Mouse (Mus musculus): Measurements from ENCODE around the gene Plcl1. TPM values are rescaled to one million over a fixed set of nuclear protein-coding genes. Genes with fewer than 3 reads are reported as not detected.

Gene Plcl1
- polyA plus RNA-seq, 1 experiment from 2014 or later: 1.1 TPM

- Histone ChIP-seq H3K36me3 (ENCODE audit: control insufficient read depth, insufficient read depth, low read length) (no peaks in the 10 kb centered on the region), H3K9ac (ENCODE audit: low read length) (no peak overlapping the region), H3K27me3 (ENCODE audit: control insufficient read depth, insufficient read depth, low read length) (no peaks in the 10 kb centered on the region), H3K4me3 (ENCODE audit: low read depth, low read length) (no peak overlapping the region), H3K4me2 (ENCODE audit: low read depth, severe bottlenecking) (no peak overlapping the region), H3K4me1 (ENCODE audit: control insufficient read depth, insufficient read depth, low read length) (no peaks in the 10 kb centered on the region), H3K9me3 (ENCODE audit: control insufficient read depth, low read length) (no peaks in the 10 kb centered on the region), H3K27ac (replicated peaks; ENCODE audit: low read depth, low read length) (no peak overlapping the region)
- 79% methylated on average over 3 of the region's 3 CpGs for WGBS
- ATAC-seq (ENCODE audit: insufficient number of reproducible peaks, low FRiP score, low TSS enrichment, low read depth): no peak
- DNase-seq (ENCODE audit: low spot score): no peak
Measured at GRCm38 (mm10) chr1:55699393-55699970, 293.8 kb downstream of the Plcl1 start.

GRCm38 (mm10) chr1:55700016-55700415, 294.3 kb downstream of the Plcl1 start:
- DNase-seq (ENCODE audit: low spot score): no peak
- Histone ChIP-seq H3K9me3 (ENCODE audit: control insufficient read depth, low read length) (no peaks in the 10 kb centered on the region), H3K4me2 (ENCODE audit: low read depth, severe bottlenecking) (no peak overlapping the region), H3K4me1 (ENCODE audit: control insufficient read depth, insufficient read depth, low read length) (no peaks in the 10 kb centered on the region), H3K9ac (ENCODE audit: low read length) (no peak overlapping the region), H3K4me3 (ENCODE audit: low read depth, low read length) (no peak overlapping the region), H3K36me3 (ENCODE audit: control insufficient read depth, insufficient read depth, low read length) (no peaks in the 10 kb centered on the region), H3K27me3 (ENCODE audit: control insufficient read depth, insufficient read depth, low read length) (no peaks in the 10 kb centered on the region), H3K27ac (replicated peaks; ENCODE audit: low read depth, low read length) (no peak overlapping the region)
- whole genome bisulfite sequencing: 95% methylated on average over 1 of the region's 1 CpGs
- no peak for ATAC-seq (ENCODE audit: insufficient number of reproducible peaks, low FRiP score, low TSS enrichment, low read depth)

- H3K36me3 ChIP-seq (ENCODE audit: control insufficient read depth, insufficient read depth, low read length): no peaks in the 10 kb centered on the region
- H3K9me3 ChIP-seq (ENCODE audit: control insufficient read depth, low read length): no peaks in the 10 kb centered on the region
- no peak overlapping the region for H3K27ac ChIP-seq (replicated peaks; ENCODE audit: low read depth, low read length)
- no peak overlapping the region for H3K4me3 ChIP-seq (ENCODE audit: low read depth, low read length)
- WGBS: 77% methylated on average over 6 of the region's 6 CpGs
- H3K4me1 ChIP-seq (ENCODE audit: control insufficient read depth, insufficient read depth, low read length): no peaks in the 10 kb centered on the region
- H3K27me3 ChIP-seq (ENCODE audit: control insufficient read depth, insufficient read depth, low read length): no peaks in the 10 kb centered on the region
- H3K9ac ChIP-seq (ENCODE audit: low read length): no peak overlapping the region
- no peak for DNase-seq (ENCODE audit: low spot score)
- H3K4me2 ChIP-seq (ENCODE audit: low read depth, severe bottlenecking): no peak overlapping the region
- no peak for ATAC-seq (ENCODE audit: insufficient number of reproducible peaks, low FRiP score, low TSS enrichment, low read depth)
Measured at GRCm38 (mm10) chr1:55700726-55701125, 295.0 kb downstream of the Plcl1 start.

- Histone ChIP-seq H3K4me3 (ENCODE audit: low read depth, low read length) (no peak overlapping the region), H3K27ac (replicated peaks; ENCODE audit: low read depth, low read length) (no peak overlapping the region), H3K9me3 (ENCODE audit: control insufficient read depth, low read length) (no peaks in the 10 kb centered on the region), H3K9ac (ENCODE audit: low read length) (no peak overlapping the region), H3K27me3 (ENCODE audit: control insufficient read depth, insufficient read depth, low read length) (no peaks in the 10 kb centered on the region), H3K36me3 (ENCODE audit: control insufficient read depth, insufficient read depth, low read length) (no peaks in the 10 kb centered on the region), H3K4me1 (ENCODE audit: control insufficient read depth, insufficient read depth, low read length) (no peaks in the 10 kb centered on the region), H3K4me2 (ENCODE audit: low read depth, severe bottlenecking) (no peak overlapping the region)
- no peak for ATAC-seq (ENCODE audit: insufficient number of reproducible peaks, low FRiP score, low TSS enrichment, low read depth)
- WGBS: 90% methylated on average over 6 of the region's 6 CpGs
- DNase-seq (ENCODE audit: low spot score): no peak
Measured at GRCm38 (mm10) chr1:55701601-55702000, 295.9 kb downstream of the Plcl1 start.

DNA sequence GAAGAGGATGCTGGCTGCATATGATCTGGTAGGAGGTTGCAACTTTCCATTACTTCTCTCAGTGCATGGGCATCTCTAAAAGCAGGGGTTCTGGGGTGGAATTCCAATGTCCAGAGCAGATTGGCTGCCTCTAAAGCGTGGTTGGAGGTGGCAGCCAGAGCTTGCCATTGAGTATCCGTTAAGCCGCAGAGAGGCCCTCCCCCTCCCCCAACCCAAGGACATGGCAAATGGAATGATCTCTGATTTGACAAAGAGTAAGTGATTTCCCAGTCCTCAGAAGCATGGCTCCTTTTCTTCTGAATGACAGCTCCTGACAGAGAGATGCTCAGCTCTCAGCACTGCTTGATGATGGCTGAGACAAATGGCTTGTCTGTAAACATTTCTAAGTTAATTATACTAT, 296.4 kb downstream of the Plcl1 start:
- DNase-seq (ENCODE audit: low spot score): no peak
- H3K27me3 ChIP-seq (ENCODE audit: control insufficient read depth, insufficient read depth, low read length): no peaks in the 10 kb centered on the region
- no peak overlapping the region for H3K4me3 ChIP-seq (ENCODE audit: low read depth, low read length)
- 74% methylated on average over 3 of the region's 3 CpGs for WGBS
- no peaks in the 10 kb centered on the region for H3K9me3 ChIP-seq (ENCODE audit: control insufficient read depth, low read length)
- no peak overlapping the region for H3K27ac ChIP-seq (replicated peaks; ENCODE audit: low read depth, low read length)
- no peak for ATAC-seq (ENCODE audit: insufficient number of reproducible peaks, low FRiP score, low TSS enrichment, low read depth)
- H3K4me2 ChIP-seq (ENCODE audit: low read depth, severe bottlenecking): no peak overlapping the region
- no peak overlapping the region for H3K9ac ChIP-seq (ENCODE audit: low read length)
- no peaks in the 10 kb centered on the region for H3K4me1 ChIP-seq (ENCODE audit: control insufficient read depth, insufficient read depth, low read length)
- H3K36me3 ChIP-seq (ENCODE audit: control insufficient read depth, insufficient read depth, low read length): no peaks in the 10 kb centered on the region

- H3K4me1 ChIP-seq (ENCODE audit: control insufficient read depth, insufficient read depth, low read length): no peaks in the 10 kb centered on the region
Measured at GRCm38 (mm10) chr1:55704707-55705106, 299.0 kb downstream of the Plcl1 start.

GRCm38 (mm10) chr1:55705173-55705572, 299.5 kb downstream of the Plcl1 start:
- H3K9me3 ChIP-seq (ENCODE audit: control insufficient read depth, low read length): no peaks in the 10 kb centered on the region
- DNase-seq (ENCODE audit: low spot score) (no peak), ATAC-seq (ENCODE audit: insufficient number of reproducible peaks, low FRiP score, low TSS enrichment, low read depth) (no peak)
- H3K4me2 ChIP-seq (ENCODE audit: low read depth, severe bottlenecking): no peak overlapping the region
- 91% methylated on average over 6 of the region's 6 CpGs for WGBS
- H3K36me3 ChIP-seq (ENCODE audit: control insufficient read depth, insufficient read depth, low read length): no peaks in the 10 kb centered on the region
- no peak overlapping the region for H3K4me3 ChIP-seq (ENCODE audit: low read depth, low read length)
- no peaks in the 10 kb centered on the region for H3K27me3 ChIP-seq (ENCODE audit: control insufficient read depth, insufficient read depth, low read length)
- no peaks in the 10 kb centered on the region for H3K4me1 ChIP-seq (ENCODE audit: control insufficient read depth, insufficient read depth, low read length)
- H3K27ac ChIP-seq (replicated peaks; ENCODE audit: low read depth, low read length): no peak overlapping the region
- H3K9ac ChIP-seq (ENCODE audit: low read length): no peak overlapping the region

More at GRCm38 (mm10) chr1:55704707-55705106, 299.0 kb downstream of the Plcl1 start:
- 76% methylated on average over 2 of the region's 2 CpGs for WGBS
- ATAC-seq (ENCODE audit: insufficient number of reproducible peaks, low FRiP score, low TSS enrichment, low read depth): no peak
- DNase-seq (ENCODE audit: low spot score): no peak
- Histone ChIP-seq H3K9ac (ENCODE audit: low read length) (no peak overlapping the region), H3K4me2 (ENCODE audit: low read depth, severe bottlenecking) (no peak overlapping the region), H3K4me3 (ENCODE audit: low read depth, low read length) (no peak overlapping the region), H3K27me3 (ENCODE audit: control insufficient read depth, insufficient read depth, low read length) (no peaks in the 10 kb centered on the region), H3K9me3 (ENCODE audit: control insufficient read depth, low read length) (no peaks in the 10 kb centered on the region), H3K27ac (replicated peaks; ENCODE audit: low read depth, low read length) (no peak overlapping the region), H3K36me3 (ENCODE audit: control insufficient read depth, insufficient read depth, low read length) (no peaks in the 10 kb centered on the region)

- Histone ChIP-seq H3K4me3 (ENCODE audit: low read depth, low read length) (no peak overlapping the region), H3K27me3 (ENCODE audit: control insufficient read depth, insufficient read depth, low read length) (no peaks in the 10 kb centered on the region), H3K9ac (ENCODE audit: low read length) (no peak overlapping the region), H3K36me3 (ENCODE audit: control insufficient read depth, insufficient read depth, low read length) (no peaks in the 10 kb centered on the region), H3K4me1 (ENCODE audit: control insufficient read depth, insufficient read depth, low read length) (no peaks in the 10 kb centered on the region), H3K9me3 (ENCODE audit: control insufficient read depth, low read length) (no peaks in the 10 kb centered on the region), H3K27ac (replicated peaks; ENCODE audit: low read depth, low read length) (no peak overlapping the region), H3K4me2 (ENCODE audit: low read depth, severe bottlenecking) (no peak overlapping the region)
- 86% methylated on average over 3 of the region's 3 CpGs for WGBS
- ATAC-seq (ENCODE audit: insufficient number of reproducible peaks, low FRiP score, low TSS enrichment, low read depth) (no peak), DNase-seq (ENCODE audit: low spot score) (no peak)
Measured at GRCm38 (mm10) chr1:55705756-55706155, 300.0 kb downstream of the Plcl1 start.

- Histone ChIP-seq H3K36me3 (ENCODE audit: control insufficient read depth, insufficient read depth, low read length) (no peaks in the 10 kb centered on the region), H3K4me2 (ENCODE audit: low read depth, severe bottlenecking) (no peak overlapping the region), H3K4me3 (ENCODE audit: low read depth, low read length) (no peak overlapping the region), H3K9ac (ENCODE audit: low read length) (no peak overlapping the region), H3K4me1 (ENCODE audit: control insufficient read depth, insufficient read depth, low read length) (no peaks in the 10 kb centered on the region), H3K9me3 (ENCODE audit: control insufficient read depth, low read length) (no peaks in the 10 kb centered on the region), H3K27me3 (ENCODE audit: control insufficient read depth, insufficient read depth, low read length) (no peaks in the 10 kb centered on the region), H3K27ac (replicated peaks; ENCODE audit: low read depth, low read length) (no peak overlapping the region)
- no peak for DNase-seq (ENCODE audit: low spot score)
- ATAC-seq (ENCODE audit: insufficient number of reproducible peaks, low FRiP score, low TSS enrichment, low read depth): no peak
- WGBS: 81% methylated on average over 1 of the region's 1 CpGs
Measured at GRCm38 (mm10) chr1:55706933-55707332, 301.2 kb downstream of the Plcl1 start.

All from limb, embryonic 11.5 days (tissue).